Mouse (Mus musculus): ENCODE data around the gene Sfmbt1. TPM values are rescaled to one million over a fixed set of nuclear protein-coding genes. Genes with fewer than 3 reads are reported as not detected.

The Sfmbt1 gene
- polyA plus RNA-seq (2015; fragmentation: Nextera tagmentation; extraction: Ambion mirVana) = 7.8 and 10.3 TPM in 2 replicates

- peak within 1 kb of the TSS; percentile 76 for H3K9ac ChIP-seq
- H3K4me3 ChIP-seq = peak within 1 kb of the TSS; percentile 93
- WGBS = 1% methylated on average over 82 of the region's 87 CpGs
- H3K4me1 ChIP-seq (replicated peaks) = peaks cover 10% of the 10 kb centered on the region; the same call in 1 of the 2 replicates
- H3K27me3 ChIP-seq = 0 out of 2 replicates have a peak, but pooled peaks cover 12% of the 10 kb centered on the region
- no peaks in the 10 kb centered on the region for H3K9me3 ChIP-seq (replicated peaks)
- H3K4me2 ChIP-seq = peak within 1 kb of the TSS; percentile 96
- ATAC-seq (replicated peaks; ENCODE audit: insufficient number of reproducible peaks, insufficient read depth, low FRiP score, low read depth) = peak; percentile 41
- H3K27ac ChIP-seq = peak within 1 kb of the TSS; percentile 86
- no peaks in the 10 kb centered on the region for H3K36me3 ChIP-seq
Measured at GRCm38 (mm10) chr14:30714799-30715617, at the start of gene Sfmbt1. Gene Sfmbt1 (plus strand): TSS chr14:30714849.

- 67% methylated on average over 3 of the region's 3 CpGs for WGBS
- H3K9ac ChIP-seq = no peak overlapping the region
- no peaks in the 10 kb centered on the region for H3K27me3 ChIP-seq
- peaks cover 55% of the 10 kb centered on the region for H3K36me3 ChIP-seq
- no peak for ATAC-seq (replicated peaks; ENCODE audit: insufficient number of reproducible peaks, insufficient read depth, low FRiP score, low read depth)
- H3K9me3 ChIP-seq (replicated peaks) = no peaks in the 10 kb centered on the region
- no peaks in the 10 kb centered on the region for H3K4me1 ChIP-seq (replicated peaks)
- no peak overlapping the region for H3K27ac ChIP-seq
- no peak overlapping the region for H3K4me2 ChIP-seq
- H3K4me3 ChIP-seq = no peak overlapping the region
Measured at GRCm38 (mm10) chr14:30666061-30666460, 48.6 kb upstream of the Sfmbt1 start.

DNA sequence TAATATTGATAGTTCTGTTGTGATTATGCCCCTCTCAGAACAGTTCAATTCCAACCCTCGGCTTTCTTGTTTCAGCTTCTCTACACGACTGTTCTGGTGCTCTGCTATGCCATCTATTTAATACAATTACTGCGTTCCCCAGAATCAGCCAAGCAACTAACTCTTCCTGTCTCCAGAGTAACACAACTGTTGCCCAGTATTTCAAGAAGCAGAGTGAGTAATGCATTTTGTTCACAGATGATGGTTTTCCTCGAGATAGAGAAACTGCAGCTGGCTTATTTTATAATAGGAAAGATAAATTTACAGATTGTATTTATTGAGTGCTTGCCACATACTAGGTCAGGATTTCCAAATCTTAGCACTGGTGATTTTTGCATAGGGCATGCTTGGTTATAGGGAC is 48.0 kb upstream of the Sfmbt1 start:
- no peak for ATAC-seq (replicated peaks; ENCODE audit: insufficient number of reproducible peaks, insufficient read depth, low FRiP score, low read depth)

GRCm38 (mm10) chr14:30670161-30670560 is 44.5 kb upstream of the Sfmbt1 start:
- no peak for ATAC-seq (replicated peaks; ENCODE audit: insufficient number of reproducible peaks, insufficient read depth, low FRiP score, low read depth)
- Histone ChIP-seq H3K27me3 (no peaks in the 10 kb centered on the region), H3K4me1 (replicated peaks) (peaks cover 3% of the 10 kb centered on the region), H3K4me2 (no peak overlapping the region), H3K4me3 (no peak overlapping the region), H3K9ac (no peak overlapping the region), H3K36me3 (peaks cover 32% of the 10 kb centered on the region), H3K9me3 (replicated peaks) (no peaks in the 10 kb centered on the region), H3K27ac (no peak overlapping the region)
- 89% methylated on average over 6 of the region's 6 CpGs for WGBS

More for the DNA sequence above, 48.0 kb upstream of the Sfmbt1 start:
- H3K27me3 ChIP-seq = no peaks in the 10 kb centered on the region
- no peaks in the 10 kb centered on the region for H3K9me3 ChIP-seq (replicated peaks)
- no peak overlapping the region for H3K4me3 ChIP-seq
- H3K4me2 ChIP-seq = no peak overlapping the region
- WGBS = 83% methylated on average over 4 of the region's 4 CpGs
- peaks cover 50% of the 10 kb centered on the region for H3K36me3 ChIP-seq
- no peaks in the 10 kb centered on the region for H3K4me1 ChIP-seq (replicated peaks)
- H3K27ac ChIP-seq = no peak overlapping the region
- H3K9ac ChIP-seq = no peak overlapping the region

DNA sequence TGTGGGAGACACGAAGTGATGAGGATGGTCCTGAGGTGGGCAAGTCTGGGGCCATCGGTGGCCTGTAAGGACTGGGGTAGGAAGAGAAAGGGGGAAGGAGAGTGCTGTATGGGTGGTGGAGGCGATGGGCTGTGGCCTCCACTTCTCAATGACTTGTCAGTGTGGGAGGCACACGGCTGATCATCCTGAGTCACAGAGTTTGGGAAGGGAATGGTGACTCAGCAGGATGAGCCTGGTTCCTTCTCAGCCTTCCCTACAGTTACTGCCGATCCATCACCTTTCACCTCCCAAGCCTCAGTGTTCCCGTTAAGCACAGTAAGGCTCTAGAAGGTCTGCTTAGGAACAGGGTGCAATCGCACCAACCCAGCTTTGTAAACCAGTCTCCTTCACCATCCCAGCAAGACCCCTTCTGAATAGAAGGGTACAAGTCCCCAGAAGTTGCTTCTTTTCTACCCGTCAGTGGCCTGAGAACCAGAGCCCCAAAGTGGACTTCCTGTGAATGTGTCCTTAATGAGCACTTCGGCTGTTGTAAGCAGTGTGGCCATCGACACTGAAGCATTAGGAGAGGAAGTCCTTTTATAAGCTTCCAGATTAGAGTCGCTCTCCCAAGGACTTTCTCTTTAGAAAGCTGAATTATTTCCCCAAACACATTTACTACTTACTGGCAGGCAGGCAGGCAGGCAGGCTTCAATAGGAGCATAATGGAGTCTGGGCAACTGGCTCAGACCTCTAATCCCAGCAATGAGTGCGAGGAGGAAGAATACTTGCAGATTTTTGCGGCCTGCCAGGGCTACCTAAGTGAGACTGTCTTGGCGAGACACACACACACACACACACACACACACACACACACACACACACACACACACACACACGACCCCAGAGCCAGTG is 43.3 kb upstream of the Sfmbt1 start:
- H3K4me2 ChIP-seq = no peak overlapping the region
- H3K9ac ChIP-seq = no peak overlapping the region
- peaks cover 27% of the 10 kb centered on the region; the same call in 1 of the 2 replicates for H3K36me3 ChIP-seq
- H3K27ac ChIP-seq = no peak overlapping the region
- no peak for ATAC-seq (replicated peaks; ENCODE audit: insufficient number of reproducible peaks, insufficient read depth, low FRiP score, low read depth)
- H3K4me1 ChIP-seq (replicated peaks) = peaks cover 4% of the 10 kb centered on the region
- WGBS = 74% methylated on average over 15 of the region's 15 CpGs
- no peaks in the 10 kb centered on the region for H3K9me3 ChIP-seq (replicated peaks)
- no peak overlapping the region for H3K4me3 ChIP-seq
- no peaks in the 10 kb centered on the region for H3K27me3 ChIP-seq

GRCm38 (mm10) chr14:30671986-30672312 is 42.7 kb upstream of the Sfmbt1 start:
- 6% methylated on average over 3 of the region's 3 CpGs for WGBS
- ATAC-seq (replicated peaks; ENCODE audit: insufficient number of reproducible peaks, insufficient read depth, low FRiP score, low read depth) = 0 out of 2 replicates have a peak, but pooled peaks have one; percentile 50
- H3K9me3 ChIP-seq (replicated peaks) = no peaks in the 10 kb centered on the region
- H3K4me1 ChIP-seq (replicated peaks) = peaks cover 4% of the 10 kb centered on the region
- no peak overlapping the region for H3K4me3 ChIP-seq
- H3K36me3 ChIP-seq = peaks cover 25% of the 10 kb centered on the region; the same call in 1 of the 2 replicates
- H3K27ac ChIP-seq = no peak overlapping the region
- H3K27me3 ChIP-seq = no peaks in the 10 kb centered on the region
- no peak overlapping the region for H3K4me2 ChIP-seq
- H3K9ac ChIP-seq = no peak overlapping the region

GRCm38 (mm10) chr14:30674947-30675346 is 39.7 kb upstream of the Sfmbt1 start:
- Histone ChIP-seq H3K9me3 (replicated peaks) (no peaks in the 10 kb centered on the region), H3K4me2 (no peak overlapping the region), H3K27me3 (no peaks in the 10 kb centered on the region), H3K4me3 (no peak overlapping the region), H3K4me1 (replicated peaks) (peaks cover 4% of the 10 kb centered on the region), H3K27ac (no peak overlapping the region), H3K9ac (no peak overlapping the region), H3K36me3 (peaks cover 39% of the 10 kb centered on the region)
- 53% methylated on average over 6 of the region's 6 CpGs for WGBS
- no peak for ATAC-seq (replicated peaks; ENCODE audit: insufficient number of reproducible peaks, insufficient read depth, low FRiP score, low read depth)

DNA sequence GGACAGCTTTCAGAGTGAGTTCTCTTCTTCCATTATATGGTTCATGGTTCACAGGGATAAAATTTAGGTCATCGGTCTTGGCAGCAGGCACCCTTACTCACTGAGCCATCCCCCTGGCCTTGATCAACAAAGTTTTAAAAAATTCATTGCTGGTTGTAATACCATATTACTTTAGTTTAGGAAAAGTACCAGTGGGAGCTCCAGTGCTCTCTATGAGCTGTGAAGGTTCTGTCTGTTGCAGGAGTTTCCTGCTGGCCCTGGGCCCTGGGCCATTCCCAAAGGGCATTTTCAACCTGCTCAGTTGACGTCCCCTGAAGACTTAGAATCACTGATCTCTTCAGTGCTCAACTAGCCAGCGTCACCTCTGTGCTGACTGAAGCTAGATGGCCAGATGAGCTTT is 32.5 kb upstream of the Sfmbt1 start:
- Histone ChIP-seq H3K4me3 (no peak overlapping the region), H3K27me3 (no peaks in the 10 kb centered on the region), H3K4me2 (no peak overlapping the region), H3K36me3 (peaks cover 60% of the 10 kb centered on the region), H3K4me1 (replicated peaks) (no peaks in the 10 kb centered on the region), H3K27ac (no peak overlapping the region), H3K9me3 (replicated peaks) (no peaks in the 10 kb centered on the region), H3K9ac (no peak overlapping the region)
- 81% methylated on average over 3 of the region's 3 CpGs for WGBS
- ATAC-seq (replicated peaks; ENCODE audit: insufficient number of reproducible peaks, insufficient read depth, low FRiP score, low read depth) = no peak

DNA sequence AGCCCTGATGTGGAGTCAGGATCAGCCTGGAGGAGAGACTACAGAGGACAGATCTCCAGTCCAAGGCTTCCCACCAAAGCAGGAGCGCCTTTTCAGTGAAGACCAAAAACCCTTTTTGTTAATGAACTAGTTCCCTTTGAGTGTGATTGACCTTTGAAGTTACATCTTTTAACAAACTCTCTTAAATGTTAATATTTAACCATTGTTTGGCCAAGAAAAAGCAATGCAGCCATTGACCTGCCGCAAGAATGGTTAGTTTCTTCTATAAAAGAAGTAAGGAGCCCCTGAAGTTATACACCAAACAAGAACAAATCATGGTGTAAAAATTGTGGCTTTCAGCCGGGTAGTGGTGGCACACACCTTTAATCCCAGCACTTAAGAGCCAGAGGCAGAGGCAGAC is 24.0 kb upstream of the Sfmbt1 start:
- WGBS = 93% methylated on average over 3 of the region's 3 CpGs
- Histone ChIP-seq H3K27me3 (no peaks in the 10 kb centered on the region), H3K4me1 (replicated peaks) (peaks cover 4% of the 10 kb centered on the region), H3K9ac (no peak overlapping the region), H3K4me2 (no peak overlapping the region), H3K36me3 (peaks cover 12% of the 10 kb centered on the region; the same call in 1 of the 2 replicates), H3K9me3 (replicated peaks) (no peaks in the 10 kb centered on the region), H3K27ac (no peak overlapping the region), H3K4me3 (no peak overlapping the region)
- no peak for ATAC-seq (replicated peaks; ENCODE audit: insufficient number of reproducible peaks, insufficient read depth, low FRiP score, low read depth)

GRCm38 (mm10) chr14:30692439-30692838 is 22.2 kb upstream of the Sfmbt1 start:
- Histone ChIP-seq H3K27ac (no peak overlapping the region), H3K9me3 (replicated peaks) (no peaks in the 10 kb centered on the region), H3K4me1 (replicated peaks) (peaks cover 5% of the 10 kb centered on the region), H3K9ac (no peak overlapping the region), H3K4me3 (no peak overlapping the region), H3K27me3 (no peaks in the 10 kb centered on the region), H3K36me3 (peaks cover 12% of the 10 kb centered on the region; the same call in 1 of the 2 replicates), H3K4me2 (no peak overlapping the region)
- no peak for ATAC-seq (replicated peaks; ENCODE audit: insufficient number of reproducible peaks, insufficient read depth, low FRiP score, low read depth)
- WGBS = 71% methylated on average over 6 of the region's 6 CpGs

- Histone ChIP-seq H3K4me2 (no peak overlapping the region), H3K36me3 (peaks cover 8% of the 10 kb centered on the region; the same call in 1 of the 2 replicates), H3K27me3 (no peaks in the 10 kb centered on the region), H3K4me3 (no peak overlapping the region), H3K9ac (no peak overlapping the region), H3K9me3 (replicated peaks) (no peaks in the 10 kb centered on the region), H3K4me1 (replicated peaks) (peaks cover 5% of the 10 kb centered on the region), H3K27ac (no peak overlapping the region)
- 79% methylated on average over 2 of the region's 2 CpGs for WGBS
- ATAC-seq (replicated peaks; ENCODE audit: insufficient number of reproducible peaks, insufficient read depth, low FRiP score, low read depth) = no peak
Measured at GRCm38 (mm10) chr14:30694786-30695185, 19.9 kb upstream of the Sfmbt1 start.
